Mouse (Mus musculus) Muller cell, postnatal 12 days (primary cell): ENCODE results near the gene Frmd7.

Experiments
- DNase-seq: peaks from one replicate; pipeline ENCODE4 v3.0.0-alpha.2; 2015; ENCODE audit errors: inconsistent ontology term

Gene Frmd7

DNA sequence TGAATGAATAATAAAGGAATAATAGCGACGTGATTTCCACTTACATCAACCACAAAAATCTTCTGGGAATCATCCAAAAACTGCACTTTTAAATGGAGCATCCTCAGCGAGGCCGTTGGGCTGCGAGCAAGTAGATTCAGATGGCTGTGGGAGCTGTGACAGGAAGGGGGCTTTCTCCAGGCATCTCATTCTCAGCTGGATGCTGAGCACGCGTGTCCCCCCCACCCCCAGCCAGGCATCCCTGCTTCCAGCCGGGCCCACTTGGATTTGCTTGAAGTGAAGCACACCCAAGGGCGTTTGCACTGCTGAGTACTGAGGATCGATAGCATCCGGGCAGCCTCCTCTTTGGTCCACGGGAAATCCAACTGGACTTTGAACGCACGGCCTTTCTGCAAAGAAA, at the start of gene Frmd7:
Frmd7 (minus strand) TSS at position 101 of the 400 bp plus-strand sequence.
- DNase-seq: peak; percentile 7

DNA sequence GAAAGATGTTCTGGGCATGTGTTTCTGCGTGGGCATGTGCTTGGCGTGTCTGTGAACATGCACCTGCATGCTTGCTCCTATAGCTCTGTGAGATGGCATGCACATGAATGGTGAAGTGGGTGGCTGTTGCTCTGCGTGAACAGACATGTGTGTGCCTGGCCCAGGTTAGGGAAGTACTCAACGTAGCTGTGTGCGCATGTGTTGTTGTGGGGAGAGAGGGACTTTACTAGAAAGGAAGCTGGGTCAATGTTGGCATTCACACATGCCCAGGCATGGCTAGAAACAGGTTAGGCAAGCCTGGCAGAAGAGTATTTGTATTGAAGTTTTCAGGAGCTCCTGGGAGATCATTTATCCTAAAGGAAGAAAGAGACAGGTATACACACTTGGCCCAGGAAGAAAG, 48.8 kb upstream of the Frmd7 start:
- no peak for DNase-seq

DNA sequence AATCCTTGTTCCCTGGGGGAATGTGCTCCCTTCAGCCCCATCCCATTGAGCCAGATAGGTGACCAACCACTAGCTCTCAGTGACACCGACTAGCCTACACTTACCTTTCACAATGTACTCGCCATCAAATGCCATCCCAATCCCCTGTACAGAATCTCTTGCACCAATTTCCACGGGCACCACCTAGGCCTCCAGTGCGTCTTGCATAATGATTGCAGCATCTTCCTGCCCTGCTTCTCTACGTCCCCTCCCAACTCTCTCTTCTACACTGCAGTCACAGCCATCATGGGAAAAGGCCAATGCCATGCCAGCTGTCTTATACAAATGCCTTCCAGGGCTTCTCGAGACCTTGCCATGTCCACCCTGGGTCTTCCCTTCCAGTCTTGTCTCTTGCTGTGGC, 47.4 kb upstream of the Frmd7 start:
- DNase-seq: no peak

DNA sequence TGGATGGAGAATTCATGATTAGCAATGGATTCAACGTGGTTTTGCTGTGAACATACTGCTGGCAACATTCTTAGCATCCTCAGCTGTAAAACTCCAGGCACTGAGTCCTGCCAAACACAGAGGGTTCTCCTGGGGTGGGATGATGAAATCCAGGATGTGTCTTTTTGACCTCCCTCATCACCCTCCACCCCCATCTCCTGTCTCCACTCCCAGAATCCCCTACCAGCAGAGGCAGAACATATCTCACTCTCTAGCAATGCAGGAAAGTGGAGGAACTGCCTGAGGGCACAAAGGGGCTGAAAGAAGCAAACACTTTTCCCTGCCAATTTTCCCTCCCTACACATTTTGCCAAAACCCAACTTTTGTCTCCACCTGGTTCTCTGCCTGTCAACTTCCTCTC, 46.1 kb upstream of the Frmd7 start:
- peak; percentile 22 for DNase-seq

DNA sequence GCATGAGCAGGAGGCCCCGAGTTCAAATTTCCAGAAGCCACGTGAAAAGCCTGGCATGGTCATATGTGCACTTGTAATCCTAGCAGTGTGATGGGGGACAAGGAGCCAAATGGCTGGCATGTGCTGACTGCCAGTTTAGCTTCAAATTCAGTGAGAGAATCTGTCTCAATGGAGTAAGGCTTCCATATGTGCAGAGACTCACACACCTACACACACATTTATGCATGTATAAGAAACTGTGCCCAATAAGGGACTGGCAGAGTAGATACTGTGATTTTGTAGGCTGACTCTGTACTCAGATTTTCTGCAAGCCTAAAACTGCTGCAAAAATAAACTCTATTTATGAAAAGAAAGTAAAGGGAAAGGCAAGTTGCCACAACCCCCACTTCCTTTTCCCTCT, 35.9 kb upstream of the Frmd7 start:
- no peak for DNase-seq

DNA sequence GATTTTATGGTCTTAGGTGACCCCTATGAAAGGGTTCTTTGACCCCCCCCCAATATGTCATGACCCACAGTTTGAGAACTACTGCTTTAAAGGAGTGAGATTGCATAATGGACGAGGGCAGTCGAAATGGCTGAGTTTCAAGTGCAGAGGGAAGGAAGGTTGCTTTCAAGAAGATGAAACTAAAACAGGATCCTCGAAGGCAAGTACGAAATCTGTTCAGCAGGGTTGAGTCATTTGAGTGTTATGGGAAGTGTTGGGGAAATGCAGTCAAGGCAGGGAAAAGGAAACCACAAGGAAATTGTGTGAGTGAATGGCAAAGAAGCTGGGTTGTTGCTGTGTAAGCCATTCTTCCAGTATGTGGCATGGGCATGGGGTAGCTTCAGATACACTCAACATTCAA, 29.6 kb upstream of the Frmd7 start:
- no peak for DNase-seq

DNA sequence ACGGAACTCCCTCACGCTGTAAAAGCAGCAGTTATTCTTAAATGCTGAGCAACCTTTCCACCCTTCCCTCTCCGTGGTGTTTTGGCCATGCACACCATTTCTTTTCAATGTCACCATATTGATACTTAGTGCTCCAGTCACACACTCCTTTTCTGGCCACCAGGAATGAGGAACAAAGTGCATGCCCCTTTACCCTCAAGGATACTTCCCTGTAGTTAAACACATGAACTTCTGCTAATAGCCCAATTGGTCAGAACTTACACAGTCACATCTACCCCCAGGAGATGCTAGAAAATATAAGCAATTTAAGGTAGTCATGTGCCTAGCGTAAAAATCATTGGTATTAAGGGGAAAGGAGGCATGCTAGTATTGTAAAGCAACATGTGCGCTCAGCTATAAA, 27.4 kb upstream of the Frmd7 start:
- DNase-seq: no peak

DNA sequence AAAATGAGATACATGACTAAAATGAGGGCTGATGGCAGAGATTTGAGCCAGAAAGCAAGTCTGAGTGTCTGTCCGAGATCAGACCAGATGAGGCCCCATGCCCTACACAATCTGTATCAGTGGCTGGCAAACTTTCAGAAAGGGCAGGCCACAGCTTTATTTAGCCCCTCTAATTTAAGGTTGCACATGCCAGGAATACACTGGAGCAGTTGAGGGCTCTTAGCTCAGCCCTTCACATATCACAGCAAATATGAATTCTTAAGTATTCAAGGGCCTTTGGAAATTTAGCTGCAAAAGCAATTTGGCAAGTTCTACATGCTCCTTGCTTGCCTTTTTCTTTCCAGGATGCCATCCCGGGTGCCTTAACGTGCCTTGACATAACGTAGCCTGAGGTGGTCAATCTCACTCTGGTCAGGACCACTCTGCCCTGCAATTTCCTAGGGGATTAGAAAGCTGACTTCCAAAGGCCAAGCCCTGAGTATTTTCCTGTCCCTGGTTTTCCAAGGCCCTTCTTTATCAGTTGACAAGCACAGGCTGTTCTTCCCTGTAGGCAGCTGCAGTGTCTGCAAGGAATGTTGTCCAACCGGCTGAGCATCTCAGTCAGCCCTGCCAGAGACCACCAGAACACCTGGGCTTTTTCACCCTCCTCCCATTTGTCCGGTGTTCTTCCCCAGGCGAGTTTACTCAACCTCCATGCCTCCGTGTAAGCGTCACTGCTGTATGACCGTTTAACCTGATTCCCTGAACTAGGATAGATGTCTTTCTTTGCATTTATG, 25.8 kb upstream of the Frmd7 start:
- no peak for DNase-seq

DNA sequence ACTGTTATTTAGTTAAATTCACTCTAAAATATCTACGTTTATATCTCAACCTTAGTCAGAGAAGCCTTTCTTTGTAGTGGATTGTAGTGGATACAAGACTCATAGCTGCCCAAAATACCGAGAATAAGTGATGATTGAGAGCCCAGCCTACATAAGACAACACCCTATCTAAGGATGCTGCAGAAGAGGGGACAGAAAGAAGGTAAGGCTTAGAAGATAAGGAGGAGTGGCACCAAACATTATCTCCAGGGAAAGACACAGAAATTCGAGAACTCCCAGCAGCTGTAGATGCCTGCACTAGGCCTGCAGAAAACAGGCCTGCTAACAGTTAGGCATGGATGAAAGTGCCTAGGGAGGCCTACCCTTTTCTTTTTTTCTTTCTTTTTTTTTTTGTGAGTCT, 22.6 kb upstream of the Frmd7 start:
- no peak for DNase-seq

DNA sequence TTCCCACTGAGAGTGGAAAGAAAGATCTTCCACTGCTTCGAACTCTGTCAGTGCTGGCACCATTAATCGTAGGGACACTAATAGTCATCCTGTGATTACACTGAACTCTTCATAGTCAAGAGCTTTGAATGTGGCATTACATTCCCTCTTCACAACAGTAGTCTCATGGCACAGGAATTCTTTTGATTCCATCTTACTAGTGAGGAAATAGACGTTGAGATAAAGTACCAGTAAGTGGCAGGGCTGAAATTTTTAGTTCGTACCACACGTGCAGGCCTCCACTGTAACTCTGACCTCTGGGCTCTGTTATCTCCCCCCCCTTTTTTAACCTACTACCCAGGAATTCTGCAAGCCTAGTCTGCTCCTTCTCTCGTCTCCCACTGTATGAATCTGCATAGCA, 20.4 kb upstream of the Frmd7 start:
- no peak for DNase-seq

DNA sequence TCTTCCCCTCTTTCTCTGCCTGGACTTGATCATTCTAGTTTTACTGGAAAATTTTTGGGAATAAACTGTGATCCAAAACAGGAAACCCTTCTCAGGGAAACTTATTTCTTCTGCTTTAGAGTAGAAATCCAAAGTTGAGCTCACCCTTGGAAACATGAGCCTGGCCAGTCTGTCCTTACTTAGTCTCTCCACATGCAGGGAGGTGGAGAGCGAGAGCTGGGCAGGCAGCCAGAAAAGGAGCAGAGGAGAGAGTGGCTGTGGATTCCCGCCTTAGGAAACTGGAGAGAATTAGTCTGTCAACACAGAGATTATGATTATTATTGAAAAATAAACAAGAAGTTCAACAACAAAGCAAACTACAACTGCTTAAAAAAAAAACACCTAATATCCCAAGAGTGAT, 6.1 kb upstream of the Frmd7 start:
- no peak for DNase-seq

DNA sequence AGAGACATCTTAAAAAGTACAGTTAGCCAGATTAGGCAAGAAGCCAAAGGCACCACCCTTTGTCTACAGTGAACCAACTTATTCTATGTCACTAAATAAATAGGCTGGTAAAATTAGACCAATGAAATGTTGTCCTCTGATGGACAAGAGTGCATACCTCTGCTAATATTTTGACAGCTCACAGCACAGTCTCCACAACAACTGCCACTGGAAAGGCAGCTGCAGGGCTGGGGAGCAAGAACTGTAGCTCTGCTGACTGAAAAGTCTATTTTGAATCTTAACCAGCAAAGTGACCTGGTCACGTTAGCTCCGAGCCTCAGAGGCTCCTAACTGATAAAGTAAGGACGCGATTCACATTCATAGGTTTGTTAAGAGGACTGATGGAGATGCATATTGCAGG, 5.6 kb upstream of the Frmd7 start:
- DNase-seq: no peak

DNA sequence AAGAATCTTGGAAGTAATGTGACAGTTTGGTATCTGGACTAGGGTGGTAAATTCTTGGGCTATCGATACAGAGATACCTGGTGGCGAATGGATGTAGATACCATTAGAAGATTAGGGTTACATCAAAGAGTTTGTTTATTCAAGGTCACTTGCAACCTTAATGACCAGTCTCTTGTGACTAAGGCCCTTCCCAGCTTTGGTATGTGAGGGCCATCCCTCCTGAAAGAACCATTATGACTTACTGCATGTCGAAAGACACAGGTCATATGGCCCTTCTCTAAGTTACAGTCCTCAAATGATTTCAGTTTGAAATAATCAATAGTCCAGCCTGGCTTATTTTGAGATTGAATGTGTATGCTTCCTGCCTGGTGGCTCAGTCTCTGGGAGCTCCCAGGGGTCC, 5.4 kb downstream of the Frmd7 start:
- DNase-seq: no peak

DNA sequence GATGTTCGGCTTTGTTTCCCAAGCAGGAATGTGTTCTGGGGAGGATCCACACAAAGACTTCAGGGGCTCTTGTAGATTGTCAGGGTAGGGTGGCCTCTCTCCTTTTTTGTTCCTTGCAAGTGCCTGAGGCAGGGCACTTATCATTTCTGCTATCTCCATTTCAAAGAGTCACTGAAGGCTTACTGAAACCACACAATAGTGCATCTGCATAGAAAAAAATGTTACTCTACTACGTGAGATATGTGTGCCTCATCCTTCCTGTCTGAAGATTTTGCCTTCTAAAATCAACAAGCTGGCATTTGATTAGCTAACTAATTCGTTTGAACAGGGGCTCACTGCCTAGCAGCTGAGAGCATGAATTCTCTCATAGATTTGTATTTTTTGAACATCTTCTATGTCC, 12.2 kb downstream of the Frmd7 start:
- DNase-seq: peak; percentile 13

DNA sequence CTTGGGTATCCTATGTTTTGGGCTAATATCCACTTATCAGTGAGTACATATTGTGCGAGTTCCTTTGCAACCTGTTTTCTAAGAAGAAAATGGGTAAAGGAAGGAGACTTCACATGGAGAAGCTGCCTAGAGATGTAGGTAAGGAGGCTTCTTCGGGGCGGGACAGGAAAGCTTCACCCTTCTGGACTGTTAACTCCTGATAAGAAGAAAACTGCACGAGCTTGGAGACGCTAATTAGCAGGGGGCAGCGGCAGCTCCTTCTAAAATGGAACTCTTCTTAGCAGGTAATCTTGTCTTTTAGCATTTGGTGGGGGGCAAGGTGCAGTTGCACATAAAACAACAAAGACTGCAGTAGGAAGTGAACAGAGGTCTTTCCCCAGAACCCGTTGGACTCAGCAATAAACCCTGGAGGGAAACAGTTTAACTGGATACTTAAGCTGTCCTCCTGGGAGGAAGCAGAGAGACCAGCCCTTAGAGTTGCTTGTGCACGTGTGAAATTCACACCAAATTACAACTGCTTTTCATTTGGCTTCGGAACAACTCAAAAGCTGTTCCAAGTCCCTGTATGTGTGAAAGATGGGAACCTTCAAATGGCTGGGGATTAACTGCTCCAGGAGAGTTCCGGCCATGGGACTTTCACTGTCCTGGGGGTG, 15.5 kb downstream of the Frmd7 start:
- no peak for DNase-seq

DNA sequence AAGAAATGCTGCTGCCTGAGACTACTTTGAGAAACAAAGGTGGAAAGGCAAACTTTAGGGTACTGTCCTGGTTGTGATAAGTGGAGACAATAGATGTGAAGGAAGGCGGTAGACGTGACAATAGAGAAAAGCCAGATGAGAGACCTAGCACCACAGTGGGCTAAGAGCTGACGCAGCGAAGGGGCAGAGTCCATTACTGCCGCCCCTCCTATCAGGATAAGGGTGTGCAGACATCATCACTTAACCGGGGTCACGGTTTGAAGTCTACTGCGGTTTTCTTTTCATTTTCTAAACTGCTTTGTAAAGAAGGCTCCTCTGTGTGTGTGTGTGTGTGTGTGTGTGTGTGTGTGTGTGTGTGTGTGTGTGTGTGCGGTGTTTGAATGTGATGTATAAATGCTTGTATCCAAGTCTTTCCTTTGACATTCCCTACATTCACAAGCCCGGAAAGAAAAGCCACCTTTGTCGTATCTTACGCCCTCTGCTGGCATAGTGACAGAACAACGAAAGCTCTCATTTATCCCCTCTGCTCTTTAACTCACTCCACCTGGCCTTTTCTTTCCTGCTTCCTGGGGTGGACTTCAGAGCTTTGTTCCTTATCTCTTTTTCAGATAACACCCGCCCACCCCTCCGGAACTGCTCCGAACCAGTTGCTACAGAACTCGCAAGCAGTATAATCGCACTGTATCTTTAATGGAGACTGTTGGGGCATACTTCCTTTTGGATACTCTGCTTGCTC, 17.7 kb downstream of the Frmd7 start:
- no peak for DNase-seq

DNA sequence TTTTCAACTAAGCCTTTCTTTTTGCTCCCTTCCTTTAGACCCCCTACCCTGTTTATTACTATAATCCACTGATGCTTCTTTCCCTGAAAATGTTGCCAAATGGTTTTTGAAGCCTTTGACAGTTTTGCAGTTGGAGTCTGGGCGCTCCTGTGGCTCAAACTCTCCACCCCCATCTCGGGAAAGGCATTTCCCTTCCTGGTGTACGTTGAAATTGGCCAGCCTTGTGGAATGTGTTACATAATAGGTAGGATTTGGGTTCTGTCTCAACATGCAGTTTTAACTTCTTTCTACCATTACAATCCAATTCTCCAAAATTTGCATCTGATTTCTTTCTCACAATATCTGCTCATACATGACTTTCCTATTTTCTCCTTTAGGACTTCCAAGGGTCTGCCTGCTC, 23.8 kb downstream of the Frmd7 start:
- no peak for DNase-seq

DNA sequence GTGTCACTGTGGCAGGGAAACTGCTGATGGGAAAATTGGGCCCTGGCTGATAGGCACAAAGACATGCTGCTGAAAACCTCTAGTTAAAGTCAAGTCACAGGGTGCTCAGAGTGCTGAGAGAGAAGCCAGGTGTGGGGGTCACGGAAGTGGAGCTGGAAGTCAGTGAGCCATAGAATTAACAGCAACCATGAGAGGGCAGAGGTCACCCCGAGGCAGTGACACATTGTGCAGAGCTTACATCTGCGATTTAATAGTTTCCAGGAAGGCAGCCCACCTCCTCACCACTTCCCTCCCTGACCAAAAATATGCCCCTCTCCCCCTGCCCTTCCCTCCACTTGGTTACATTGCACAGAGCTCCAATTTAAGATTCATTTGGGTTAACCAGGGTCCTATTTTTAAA, 25.1 kb downstream of the Frmd7 start:
- no peak for DNase-seq

DNA sequence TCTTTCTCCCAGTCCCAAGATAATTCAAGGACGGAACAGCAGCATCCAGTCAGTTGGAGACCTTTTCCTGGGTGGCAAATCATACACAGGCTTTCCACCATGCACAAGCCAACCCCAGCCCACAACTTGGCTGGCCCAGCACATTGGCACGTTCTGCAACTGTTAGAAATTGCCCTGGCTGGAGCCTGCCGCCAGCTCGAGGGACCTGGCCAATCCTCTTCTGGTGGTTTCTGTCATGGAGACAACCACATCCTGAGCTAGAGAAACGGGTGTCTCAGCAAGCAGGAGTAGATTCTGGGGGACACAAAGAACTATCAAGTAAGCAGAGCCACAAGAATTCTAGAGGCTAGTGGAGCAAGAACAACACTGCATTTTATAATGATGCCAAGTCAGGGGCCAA, 32.6 kb downstream of the Frmd7 start:
- DNase-seq: no peak

DNA sequence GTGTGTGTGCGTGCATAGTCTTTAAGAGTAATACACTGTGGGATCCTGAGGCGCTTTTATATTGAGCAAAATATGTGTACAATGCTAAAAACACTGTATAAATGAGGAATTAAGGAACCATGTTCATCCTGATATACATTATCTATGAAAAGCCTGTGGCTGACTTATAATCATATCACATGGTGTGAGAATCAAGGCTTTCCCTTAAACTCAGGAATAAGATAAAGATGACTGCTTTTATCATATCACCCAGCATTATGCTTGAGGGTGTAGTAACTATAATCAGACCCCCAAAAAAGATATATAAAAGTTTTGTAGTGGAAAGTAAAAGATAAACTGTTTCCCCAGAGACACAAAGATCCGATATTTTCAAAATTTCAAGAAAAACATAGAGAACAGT, 39.0 kb downstream of the Frmd7 start:
- DNase-seq: no peak

DNA sequence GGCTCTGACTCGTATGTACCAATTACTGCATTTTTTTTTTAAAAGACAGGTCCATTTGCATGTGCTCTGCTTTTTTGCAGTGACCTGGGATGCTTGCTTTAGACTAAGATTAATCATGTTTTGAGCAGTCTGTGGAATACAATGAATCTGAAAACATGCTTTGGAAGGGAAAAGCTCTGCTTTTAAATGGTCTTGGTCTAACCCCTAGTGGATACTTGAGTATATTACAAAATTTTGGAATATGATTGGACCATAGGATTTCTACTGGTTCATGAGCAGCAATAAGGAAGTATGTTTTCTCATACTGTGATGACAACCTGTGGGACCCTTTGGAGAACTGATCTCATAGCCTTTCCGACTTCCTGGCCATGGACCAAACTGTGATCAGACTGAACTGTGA, 54.5 kb downstream of the Frmd7 start:
- no peak for DNase-seq

DNA sequence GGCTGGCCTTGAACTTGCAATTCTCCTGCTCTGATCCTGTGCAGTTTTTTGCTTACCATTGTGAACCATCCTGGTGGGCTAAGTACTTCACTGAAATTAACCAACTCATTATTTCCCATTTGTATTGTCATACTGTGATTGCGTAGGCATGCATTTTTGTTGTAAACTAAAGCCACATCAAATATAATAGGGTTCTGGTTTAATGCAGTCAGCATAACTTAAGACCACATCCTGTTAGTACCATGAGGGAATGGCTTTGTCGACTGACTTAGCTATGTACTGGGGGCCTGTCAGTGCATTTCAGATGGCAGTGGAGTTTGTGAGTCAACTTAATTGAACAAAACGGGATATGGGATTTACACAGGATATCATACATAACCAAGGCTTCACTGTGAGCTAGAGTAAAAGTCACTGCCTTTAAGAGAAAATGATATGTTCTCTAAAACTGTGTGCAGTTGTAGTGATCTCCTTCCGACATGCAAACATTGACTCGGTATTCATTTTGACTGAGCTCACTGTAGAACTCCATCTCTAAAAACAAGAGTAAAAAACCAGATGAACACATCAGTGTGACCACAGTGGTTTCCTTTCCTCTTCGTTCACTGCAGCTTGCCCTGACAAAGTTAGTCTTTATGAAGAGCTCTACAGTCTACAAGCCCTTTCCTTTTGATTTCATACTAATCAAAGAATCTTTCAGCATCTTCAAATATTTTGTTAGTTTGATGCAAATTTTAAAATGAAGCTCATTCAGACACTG, 68.1 kb downstream of the Frmd7 start:
- no peak for DNase-seq
